Mouse (Mus musculus) forebrain, embryonic 10.5 days (tissue): ENCODE results near the gene Ptpn4. TPM values are rescaled to one million over a fixed set of nuclear protein-coding genes. Genes with fewer than 3 reads are reported as not detected.

Experiments
- DNase-seq: peaks from one replicate; pipeline ENCODE4 v3.0.0-alpha.2; 2017; ENCODE audit warnings: low spot score; ENCODE audit errors: extremely low spot score
- H3K27ac ChIP-seq: fragments of 300-500 bp; sonication (generic); 2 replicates; pipeline ENCODE4 v1.5.1; 2016; ENCODE audit warnings: mild to moderate bottlenecking
- H3K27me3 ChIP-seq: fragments of 300-500 bp; sonication (generic); 2 replicates; pipeline ENCODE4 v1.6.1; 2016; ENCODE audit warnings: mild to moderate bottlenecking; ENCODE audit not compliant: poor library complexity, severe bottlenecking
- H3K36me3 ChIP-seq: fragments of 300-500 bp; sonication (generic); replicated peaks from 2 replicates; pipeline ENCODE4 v1.6.1; 2016; ENCODE audit warnings: mild to moderate bottlenecking, moderate library complexity
- H3K4me1 ChIP-seq: fragments of 300-500 bp; sonication (generic); 2 replicates; pipeline ENCODE4 v1.6.1; 2016
- H3K4me3 ChIP-seq: fragments of 300-500 bp; sonication (generic); 2 replicates; pipeline ENCODE4 v1.5.1; 2016; ENCODE audit warnings: mild to moderate bottlenecking, moderate library complexity
- H3K9me3 ChIP-seq: fragments of 300-500 bp; sonication (generic); 2 replicates; pipeline ENCODE4 v1.6.1; 2016; ENCODE audit warnings: mild to moderate bottlenecking, moderate library complexity
- WGBS: fragments of 180-500 bp; shearing (Covaris S2); methylation state at CpG from one replicate; pipeline ENCODE4 v1.1.7; 2016; 5-methylcytosine and 5-hydroxymethylcytosine counted together
- polyA plus RNA-seq: library from polyadenylated mRNA; unstranded; fragments of >200 nt; fragmentation: Nextera tagmentation; extraction: Ambion mirVana; gene quantifications from 2 replicates; pipeline ENCODE4 v1.2.1, GENCODE M21; 2016

Gene Ptpn4
- polyA plus RNA-seq, 1 experiment from 2014 or later, result 7.6 TPM

DNA sequence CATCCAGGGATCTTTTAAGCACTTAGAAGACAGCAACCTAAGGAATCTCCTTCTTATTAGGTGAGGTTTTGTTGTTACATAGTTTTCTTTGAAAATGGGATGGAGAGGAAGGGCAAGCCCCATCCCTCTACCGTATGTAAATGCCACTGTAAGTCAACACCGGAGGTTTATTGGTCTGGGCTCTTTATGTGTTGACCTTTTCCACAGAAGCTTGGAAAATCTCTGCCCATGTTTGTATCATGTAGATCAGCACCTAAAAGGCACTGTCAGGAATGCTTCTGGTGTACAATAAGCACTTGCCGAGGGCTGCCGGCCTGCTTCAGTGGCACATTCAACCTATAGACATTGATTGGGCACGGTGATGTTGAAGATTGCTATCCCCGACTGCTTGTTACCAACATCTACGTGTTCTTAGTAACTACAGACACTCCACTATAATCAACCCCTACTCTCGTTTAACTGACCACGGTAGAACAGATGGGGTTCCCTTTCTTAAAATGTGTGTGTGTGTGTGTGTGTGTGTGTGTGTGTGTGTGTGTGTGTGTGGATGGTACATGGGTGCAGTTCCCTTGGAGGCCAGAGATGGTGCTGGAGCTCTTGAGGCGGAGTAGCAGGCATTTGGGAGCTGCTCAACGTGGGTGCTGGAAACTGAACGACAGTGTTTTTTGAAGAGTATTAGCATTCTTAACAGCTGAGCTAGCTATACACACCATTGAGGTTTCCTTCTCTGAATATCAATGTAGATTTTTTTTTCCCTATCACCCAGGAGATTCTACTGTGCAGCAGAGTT, 11.9 kb upstream of the Ptpn4 start:
- no peak overlapping the region for H3K27ac ChIP-seq
- H3K4me3 ChIP-seq, result no peak overlapping the region
- WGBS, result 93% methylated on average over 12 of the region's 12 CpGs
- H3K9me3 ChIP-seq, result no peaks in the 10 kb centered on the region
- H3K36me3 ChIP-seq, result no peaks in the 10 kb centered on the region
- H3K4me1 ChIP-seq, result no peaks in the 10 kb centered on the region
- no peaks in the 10 kb centered on the region for H3K27me3 ChIP-seq
- DNase-seq, result no peak

DNA sequence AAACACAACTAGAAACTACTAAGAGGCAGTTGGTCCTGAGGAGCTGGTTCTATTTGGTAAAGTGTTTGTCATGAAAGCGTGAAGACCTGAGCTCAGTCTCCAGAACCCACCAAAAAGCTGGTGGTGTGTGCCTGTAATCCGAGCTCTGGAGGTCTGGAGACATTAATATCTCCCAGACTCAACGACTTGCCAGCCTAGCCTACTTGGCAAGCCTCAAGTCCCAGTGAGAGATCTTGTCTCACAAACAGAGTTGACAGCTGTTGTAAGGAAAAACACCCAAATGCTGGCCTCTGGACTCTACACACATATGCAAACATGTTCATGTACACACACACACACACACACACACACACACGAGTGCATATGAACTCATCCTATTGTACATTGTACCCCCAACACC, 7.9 kb upstream of the Ptpn4 start:
- Histone ChIP-seq H3K27ac (no peak overlapping the region), H3K9me3 (no peaks in the 10 kb centered on the region), H3K4me1 (no peaks in the 10 kb centered on the region), H3K36me3 (no peaks in the 10 kb centered on the region), H3K4me3 (no peak overlapping the region), H3K27me3 (no peaks in the 10 kb centered on the region)
- 85% methylated on average over 4 of the region's 4 CpGs for WGBS
- no peak for DNase-seq

DNA sequence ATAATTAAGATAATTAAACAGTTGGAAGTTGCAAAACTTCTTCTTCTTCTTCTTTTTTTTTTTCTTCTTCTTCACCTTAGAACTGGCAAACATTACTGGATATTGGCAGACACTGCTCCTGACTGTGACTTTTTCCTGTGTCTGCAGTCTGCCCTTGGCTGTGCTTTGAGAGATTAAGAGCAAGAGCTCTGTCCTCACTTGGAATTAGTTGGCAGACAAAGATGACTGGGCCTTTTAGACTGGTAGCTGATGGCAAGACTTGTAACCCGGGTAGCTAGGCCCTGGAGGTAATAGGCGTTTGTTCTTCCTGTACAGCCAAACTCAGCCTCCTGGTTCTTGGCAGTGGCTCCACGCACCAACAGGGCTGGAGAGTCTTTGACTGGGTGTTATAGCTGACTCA, 5.7 kb upstream of the Ptpn4 start:
- no peaks in the 10 kb centered on the region for H3K36me3 ChIP-seq
- H3K4me3 ChIP-seq, result no peak overlapping the region
- H3K27ac ChIP-seq, result no peak overlapping the region
- DNase-seq, result no peak
- no peaks in the 10 kb centered on the region; the same call in 1 of the 2 replicates for H3K4me1 ChIP-seq
- H3K27me3 ChIP-seq, result no peaks in the 10 kb centered on the region
- 84% methylated on average over 3 of the region's 3 CpGs for WGBS
- no peaks in the 10 kb centered on the region for H3K9me3 ChIP-seq

DNA sequence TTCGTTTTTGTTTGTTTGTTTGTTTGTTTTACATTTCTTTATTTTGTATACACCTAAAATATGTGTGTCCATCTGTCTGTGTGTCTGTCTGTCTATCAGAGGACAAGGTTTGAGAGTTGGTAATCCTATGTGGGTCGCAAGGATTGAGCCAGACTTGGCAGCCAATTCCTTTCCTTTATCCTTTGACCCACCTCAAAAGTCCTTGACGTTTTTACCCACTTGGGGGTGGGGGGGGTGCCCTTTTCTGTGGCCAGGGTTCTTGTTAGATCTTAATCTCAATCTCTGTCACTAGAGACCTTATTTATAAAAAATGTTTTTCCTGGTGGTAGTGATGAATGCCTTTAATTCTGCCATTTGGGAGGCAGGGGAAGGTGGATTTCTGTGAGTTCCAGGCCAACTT, 828 bp upstream of the Ptpn4 start:
- DNase-seq, result no peak
- H3K36me3 ChIP-seq, result no peaks in the 10 kb centered on the region
- WGBS, result 43% methylated on average over 3 of the region's 3 CpGs
- H3K9me3 ChIP-seq, result no peaks in the 10 kb centered on the region
- H3K4me1 ChIP-seq, result peaks cover 26% of the 10 kb centered on the region
- no peaks in the 10 kb centered on the region for H3K27me3 ChIP-seq
- peak overlapping the region; percentile 90; the same call in 1 of the 2 replicates for H3K4me3 ChIP-seq
- no peak overlapping the region for H3K27ac ChIP-seq

DNA sequence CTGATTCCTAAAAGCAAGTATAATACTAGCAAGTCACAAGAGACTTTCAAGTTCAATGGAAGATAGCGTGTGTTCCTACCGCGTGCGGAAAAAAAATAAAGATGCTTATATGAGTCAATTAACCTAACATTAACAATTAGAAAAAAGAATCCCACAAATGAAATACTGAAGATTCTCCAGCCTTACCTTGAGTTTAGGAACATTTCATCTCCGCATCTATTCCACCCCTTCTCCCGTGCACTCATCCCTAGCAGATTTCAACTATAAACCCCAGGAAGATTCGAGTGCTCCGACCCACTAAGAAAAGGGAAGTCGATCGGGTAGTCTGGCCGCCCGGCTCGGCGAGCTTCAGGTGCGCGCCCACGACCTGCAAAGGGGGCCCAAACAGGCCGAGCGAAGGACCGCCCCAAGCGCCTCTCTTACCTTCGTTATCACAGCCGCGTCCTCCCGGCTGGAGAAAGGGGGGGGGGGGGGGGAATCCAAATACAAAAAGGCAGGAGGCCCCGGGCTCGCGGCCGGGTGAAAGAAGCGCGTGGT, 866 bp downstream of the Ptpn4 start:
- WGBS, result under 1% methylated on average over 30 of the region's 31 CpGs
- Histone ChIP-seq H3K27ac (peak overlapping the region; percentile 98), H3K27me3 (no peaks in the 10 kb centered on the region), H3K4me3 (peak overlapping the region; percentile 90), H3K36me3 (peaks cover 3% of the 10 kb centered on the region; the same call in 1 of the 2 replicates), H3K9me3 (no peaks in the 10 kb centered on the region), H3K4me1 (peaks cover 26% of the 10 kb centered on the region)
- peak; percentile 53 for DNase-seq

DNA sequence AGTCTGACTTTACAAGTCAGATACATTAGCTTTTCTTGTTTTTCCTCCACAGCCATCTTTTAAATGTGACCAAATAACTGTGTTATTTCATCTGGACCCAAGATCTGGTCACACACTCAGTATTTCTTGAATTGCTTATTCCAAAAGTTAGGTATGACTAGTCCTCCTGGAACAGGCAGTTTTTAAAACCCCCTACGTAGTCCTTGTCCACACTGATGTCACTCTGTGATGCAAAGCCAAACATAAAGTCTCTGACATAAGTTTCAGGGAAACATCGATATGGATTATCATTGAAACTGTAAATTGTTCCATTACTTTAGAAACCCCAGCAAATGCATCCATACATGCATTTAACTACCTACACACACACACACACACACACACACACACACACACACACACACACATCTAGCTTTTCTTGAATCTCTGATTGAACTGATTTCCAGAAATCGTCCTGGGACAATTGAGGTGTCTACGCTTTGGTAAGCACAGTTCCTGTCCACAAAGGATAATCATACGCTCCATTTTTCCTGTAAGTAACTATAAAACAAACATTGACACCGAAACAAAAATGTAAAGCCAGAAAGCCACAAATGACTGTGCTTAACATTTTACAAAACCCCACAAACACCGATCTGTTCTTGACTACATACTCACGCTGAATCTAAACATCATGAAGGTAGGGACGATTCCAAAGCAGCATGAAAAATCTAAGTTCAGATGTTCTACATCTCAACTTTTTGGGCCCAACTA, 1.5 kb downstream of the Ptpn4 start:
- Histone ChIP-seq H3K27ac (peak overlapping the region; percentile 98), H3K4me1 (peaks cover 26% of the 10 kb centered on the region), H3K9me3 (no peaks in the 10 kb centered on the region), H3K4me3 (peak overlapping the region; percentile 90), H3K36me3 (peaks cover 3% of the 10 kb centered on the region; the same call in 1 of the 2 replicates), H3K27me3 (no peaks in the 10 kb centered on the region)
- no peak for DNase-seq
- WGBS, result 19% methylated on average over 9 of the region's 9 CpGs

DNA sequence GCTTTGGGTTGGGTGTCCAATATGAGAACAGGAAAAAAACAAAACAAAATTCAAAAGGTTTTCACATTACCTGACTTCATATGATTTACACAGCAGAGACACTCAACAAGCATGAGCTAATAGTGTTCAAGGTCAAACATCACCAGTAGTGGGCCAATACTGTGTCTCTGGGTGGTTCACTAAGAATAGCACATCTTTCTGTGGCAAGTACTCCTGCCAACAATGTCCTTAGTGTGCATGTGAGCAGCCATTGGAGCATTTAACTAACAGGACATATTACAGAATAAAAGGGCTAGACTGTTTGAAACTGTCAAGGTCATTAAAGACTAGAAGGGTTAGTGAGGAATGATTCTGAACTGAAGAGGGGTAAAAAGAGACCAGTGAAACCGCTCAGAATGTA, 9.3 kb downstream of the Ptpn4 start:
- 92% methylated on average over 1 of the region's 1 CpGs for WGBS
- H3K27me3 ChIP-seq, result no peaks in the 10 kb centered on the region
- H3K4me3 ChIP-seq, result no peak overlapping the region
- no peak overlapping the region for H3K27ac ChIP-seq
- peaks cover 3% of the 10 kb centered on the region; the same call in 1 of the 2 replicates for H3K36me3 ChIP-seq
- DNase-seq, result no peak
- no peaks in the 10 kb centered on the region for H3K9me3 ChIP-seq
- H3K4me1 ChIP-seq, result no peaks in the 10 kb centered on the region

DNA sequence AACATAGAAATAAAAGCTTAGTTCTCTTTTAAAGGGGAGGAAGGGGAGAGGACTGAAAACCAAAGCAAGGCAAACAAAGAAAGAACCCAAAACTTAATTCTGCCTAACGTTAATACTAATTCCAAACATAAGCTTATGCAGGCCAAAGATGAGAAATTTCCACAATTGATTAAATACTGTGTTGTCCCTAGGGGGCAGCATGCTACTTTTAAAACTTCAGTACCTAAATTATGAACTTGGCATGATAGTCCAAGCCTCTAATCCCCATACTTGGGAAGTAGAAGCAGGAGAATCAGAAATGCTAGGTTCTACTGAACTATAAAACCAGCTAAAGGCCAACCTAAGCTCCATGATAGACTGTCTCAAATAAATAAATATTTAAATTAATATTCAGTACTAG, 18.7 kb downstream of the Ptpn4 start:
- Histone ChIP-seq H3K27me3 (no peaks in the 10 kb centered on the region), H3K4me1 (no peaks in the 10 kb centered on the region), H3K9me3 (no peaks in the 10 kb centered on the region), H3K4me3 (no peak overlapping the region), H3K36me3 (peaks cover 3% of the 10 kb centered on the region; the same call in 1 of the 2 replicates), H3K27ac (no peak overlapping the region)
- WGBS, result 81% methylated on average over 1 of the region's 1 CpGs
- no peak for DNase-seq

DNA sequence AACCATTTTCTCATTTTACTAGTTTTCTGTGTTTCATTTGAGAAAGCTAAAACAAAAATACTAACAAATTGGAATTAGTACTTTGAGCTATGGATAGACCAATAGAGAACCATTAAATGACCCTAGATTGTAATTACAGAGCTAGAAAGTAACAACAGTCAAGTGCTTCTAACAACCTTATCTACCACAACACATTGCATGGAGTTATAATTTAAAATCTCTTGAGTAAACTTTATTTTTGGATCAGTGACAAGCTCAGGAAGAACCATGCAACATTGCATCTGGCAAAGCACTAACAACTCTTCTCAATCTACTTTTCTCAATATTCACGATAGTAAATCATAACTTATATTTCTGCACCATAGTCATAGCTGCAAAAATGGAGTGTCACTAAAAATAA, 29.7 kb downstream of the Ptpn4 start:
- Histone ChIP-seq H3K36me3 (no peaks in the 10 kb centered on the region), H3K4me1 (no peaks in the 10 kb centered on the region), H3K27me3 (no peaks in the 10 kb centered on the region), H3K4me3 (no peak overlapping the region), H3K9me3 (no peaks in the 10 kb centered on the region), H3K27ac (no peak overlapping the region)
- no peak for DNase-seq
- WGBS, result 93% methylated on average over 1 of the region's 1 CpGs

DNA sequence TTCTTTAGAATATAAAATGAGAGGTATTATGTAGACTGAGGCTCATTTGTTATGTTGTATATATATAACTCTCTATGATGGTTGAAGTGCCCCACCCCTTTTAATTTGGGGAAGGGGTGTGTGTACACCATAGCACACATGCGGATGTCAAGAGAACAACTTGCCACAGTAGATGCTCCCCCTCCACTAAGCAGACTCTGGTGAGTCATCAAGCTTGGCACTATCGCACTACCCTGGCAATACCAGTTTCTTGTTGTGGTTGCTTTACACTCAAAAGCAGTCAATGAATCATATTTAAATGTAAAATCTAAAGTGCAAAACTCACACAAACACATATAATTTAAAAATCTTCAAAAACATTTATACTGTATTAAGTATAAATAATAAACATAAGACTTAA, 31.4 kb downstream of the Ptpn4 start:
- DNase-seq, result no peak
- Histone ChIP-seq H3K9me3 (no peaks in the 10 kb centered on the region), H3K36me3 (no peaks in the 10 kb centered on the region), H3K27me3 (no peaks in the 10 kb centered on the region), H3K27ac (no peak overlapping the region), H3K4me1 (no peaks in the 10 kb centered on the region), H3K4me3 (no peak overlapping the region)
- WGBS, result 88% methylated on average over 2 of the region's 2 CpGs

DNA sequence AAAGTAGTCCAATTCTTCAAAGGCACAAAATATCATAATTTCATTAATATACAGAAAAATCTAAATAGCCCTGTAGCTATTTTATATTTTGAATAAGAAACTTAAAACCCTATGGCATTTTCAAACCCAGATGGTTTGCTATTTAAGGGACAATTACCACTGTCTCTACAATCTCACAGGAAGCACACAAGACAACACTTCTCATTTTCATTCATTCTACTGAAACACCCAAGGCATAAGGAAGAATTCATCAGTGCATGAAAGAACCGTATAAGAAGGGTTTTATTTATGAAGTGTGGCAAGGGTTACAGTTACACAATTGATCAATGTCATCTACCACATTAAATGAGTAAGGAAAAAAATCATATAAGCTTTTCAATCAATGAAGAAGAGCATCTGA, 32.8 kb downstream of the Ptpn4 start:
- Histone ChIP-seq H3K27me3 (no peaks in the 10 kb centered on the region), H3K9me3 (no peaks in the 10 kb centered on the region), H3K4me3 (no peak overlapping the region), H3K27ac (no peak overlapping the region), H3K36me3 (no peaks in the 10 kb centered on the region), H3K4me1 (no peaks in the 10 kb centered on the region)
- 88% methylated on average over 1 of the region's 1 CpGs for WGBS
- DNase-seq, result no peak

DNA sequence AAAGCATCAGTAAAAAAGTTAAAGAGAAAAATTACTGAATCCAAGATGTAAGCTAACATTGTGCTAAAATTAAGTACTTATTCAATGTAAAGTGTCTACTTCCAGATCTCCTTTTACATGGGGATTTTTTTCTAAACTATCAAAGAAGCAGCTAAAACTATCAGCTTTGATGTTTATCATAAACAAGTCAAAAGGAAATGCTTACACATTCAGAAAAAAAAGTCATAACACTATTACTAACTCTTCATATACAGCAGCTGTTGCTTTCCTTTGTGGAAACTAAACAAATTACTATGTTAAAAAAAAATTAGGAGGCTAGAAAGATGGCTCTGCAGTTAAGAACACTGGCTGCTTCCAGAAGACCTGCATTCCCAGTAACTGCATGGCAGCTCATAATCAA, 42.2 kb downstream of the Ptpn4 start:
- H3K4me3 ChIP-seq, result no peak overlapping the region
- DNase-seq, result no peak
- H3K9me3 ChIP-seq, result no peaks in the 10 kb centered on the region
- H3K27me3 ChIP-seq, result no peaks in the 10 kb centered on the region
- H3K4me1 ChIP-seq, result no peaks in the 10 kb centered on the region
- peaks cover 8% of the 10 kb centered on the region for H3K36me3 ChIP-seq
- H3K27ac ChIP-seq, result no peak overlapping the region

DNA sequence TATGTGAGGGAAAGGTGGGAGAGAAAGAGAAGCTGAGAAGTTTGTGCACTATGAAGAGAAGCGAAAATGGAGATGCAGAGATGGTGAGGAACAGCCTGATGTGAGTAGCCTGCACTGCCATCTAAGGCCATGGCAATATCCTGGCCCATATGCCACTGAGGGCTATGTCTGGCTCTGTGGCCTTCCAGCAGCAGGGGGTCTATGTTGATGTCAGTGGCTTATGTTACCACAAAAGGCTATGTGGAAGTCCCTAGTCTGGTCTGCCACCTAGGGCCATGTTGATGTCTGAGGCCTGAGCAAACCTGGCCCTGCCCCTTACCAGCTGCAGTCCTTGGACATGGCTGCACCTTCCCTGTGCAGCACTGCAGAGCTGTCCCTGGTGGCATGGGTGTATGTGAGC, 43.1 kb downstream of the Ptpn4 start:
- no peak overlapping the region for H3K4me3 ChIP-seq
- DNase-seq, result no peak
- no peaks in the 10 kb centered on the region for H3K4me1 ChIP-seq
- 88% methylated on average over 1 of the region's 1 CpGs for WGBS
- H3K36me3 ChIP-seq, result peaks cover 8% of the 10 kb centered on the region
- H3K27me3 ChIP-seq, result no peaks in the 10 kb centered on the region
- H3K27ac ChIP-seq, result no peak overlapping the region
- H3K9me3 ChIP-seq, result no peaks in the 10 kb centered on the region
